Mouse (Mus musculus) neutrophil, adult 83 days (primary cell): ENCODE measurements around the gene Trib3. TPM values are rescaled to one million over a fixed set of nuclear protein-coding genes. Genes with fewer than 3 reads are reported as not detected.

Experiments
- total RNA-seq, 2 experiments: library from RNA; stranded (reverse); gene quantifications; one replicate each; pipeline ENCODE4 v1.2.4; 2023

The Trib3 gene
- total RNA-seq: 1 to 10 TPM; 1.6 to 3.2 TPM

GRCm38 (mm10) chr2:152343329-152344213, at the start of gene Trib3:
Gene Trib3, minus strand, starts transcription at chr2:152344032.

GRCm38 (mm10) chr2:152376345-152376741, 32.5 kb upstream of the Trib3 start, which contains the start of gene Nrsn2:
Gene Nrsn2, minus strand, starts transcription at chr2:152376638.

DNA sequence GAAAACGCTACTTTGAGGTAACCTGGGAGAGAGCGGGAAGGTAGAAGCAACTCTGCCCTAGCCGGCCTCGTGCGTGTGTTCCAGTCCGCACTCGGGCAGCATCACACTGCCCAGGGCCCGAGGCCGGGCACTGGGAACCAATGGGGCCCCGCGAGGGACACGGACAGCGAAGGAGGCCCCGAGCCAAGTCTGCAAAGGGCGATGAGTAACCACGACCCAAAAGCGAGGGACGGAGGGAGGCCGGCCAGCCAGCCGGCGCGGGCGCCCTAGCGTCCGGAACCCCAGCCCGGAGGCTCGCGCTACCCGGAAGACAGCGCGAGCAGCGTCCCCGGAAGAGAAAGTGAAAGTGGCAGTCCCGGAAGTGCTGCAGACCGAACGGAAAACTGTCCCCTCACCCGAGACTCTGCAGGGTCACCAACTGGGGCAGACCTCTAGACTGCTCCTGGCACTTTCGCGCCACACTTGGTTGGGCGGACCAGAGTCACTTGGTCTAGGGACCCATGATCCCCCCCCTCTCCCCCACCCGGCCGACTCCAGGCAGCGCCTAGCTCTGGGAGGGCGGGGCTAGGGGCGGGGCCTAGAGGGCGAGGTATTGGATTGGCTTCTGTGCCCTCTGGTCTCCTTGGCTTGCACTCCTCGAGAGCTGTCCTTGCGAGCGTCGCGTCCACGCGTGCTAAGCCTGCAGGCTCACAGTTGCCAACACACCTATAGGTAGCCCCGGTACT, 11.6 kb downstream of the Trib3 start, which contains the start of gene Rbck1:
TSS of gene Rbck1 (minus strand) at position 553 of the 725 bp plus-strand sequence.

DNA sequence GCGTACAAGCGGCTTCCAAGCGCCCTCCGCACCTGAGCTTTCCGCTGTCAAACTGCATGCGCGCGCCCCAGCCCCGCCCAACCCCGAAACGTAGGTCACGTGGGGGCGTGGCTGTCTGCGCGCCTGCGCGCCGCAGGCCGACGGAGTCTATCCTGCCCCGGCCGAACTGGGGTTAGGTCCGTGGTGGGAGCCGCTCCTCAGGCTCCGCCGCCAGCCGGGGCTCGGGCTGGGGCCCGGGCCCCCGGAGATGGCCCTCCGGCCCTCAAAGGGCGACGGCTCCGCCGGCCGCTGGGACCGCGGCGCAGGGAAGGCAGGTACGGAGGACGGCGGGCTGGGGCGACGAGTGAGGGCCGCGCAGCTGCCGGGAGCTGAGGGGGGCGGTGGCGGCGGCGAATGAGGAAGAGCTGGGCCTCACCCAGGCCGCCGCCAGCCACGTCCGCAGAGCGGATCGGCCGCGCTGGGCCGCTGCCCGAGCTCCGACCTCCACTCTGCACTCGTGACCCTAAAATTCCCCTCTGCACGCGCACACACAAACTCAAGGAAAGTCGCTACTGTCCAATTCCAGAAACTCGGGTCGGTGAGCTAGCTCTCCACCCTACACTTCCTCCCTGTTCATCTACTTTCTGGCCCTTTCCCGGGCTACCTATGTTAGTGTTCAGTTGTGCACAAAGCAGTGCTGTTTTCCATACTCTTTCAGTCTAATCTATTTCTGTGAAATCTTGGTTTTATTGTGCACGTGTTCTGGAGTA, 49.9 kb downstream of the Trib3 start, which contains the start of gene Tbc1d20:
TSS of gene Tbc1d20 (plus strand) at position 102 of the 749 bp plus-strand sequence.

Other genes with a start within 250 kb of the Trib3 start
- 1 to 10 TPM; 3.7 to 3.9 TPM for gene Srxn1, start 238.5 kb downstream of the Trib3 start, total RNA-seq
- gene Tcf15, start 200.5 kb downstream of the Trib3 start, total RNA-seq: not detected
- gene Csnk2a1, start 117.2 kb downstream of the Trib3 start, total RNA-seq: 10 to 100 TPM; 63.8 to 65.6 TPM
- 10 to 100 TPM; 66.5 to 76.4 TPM for gene Tbc1d20, start 50.2 kb downstream of the Trib3 start, total RNA-seq
- 10 to 100 TPM; 85.3 to 96.6 TPM for gene Rbck1, start 11.4 kb downstream of the Trib3 start, total RNA-seq
- not detected for gene Nrsn2, start 32.6 kb upstream of the Trib3 start, total RNA-seq
- gene Sox12, start 54.0 kb upstream of the Trib3 start, total RNA-seq: 1 to 10 TPM; 1.1 to 2.0 TPM
- 1 to 10 TPM; 2.0 TPM for gene Zcchc3, start 71.0 kb upstream of the Trib3 start, total RNA-seq
- not detected for gene 6820408C15Rik, start 71.6 kb upstream of the Trib3 start, total RNA-seq
- gene Defb23, start 120.6 kb upstream of the Trib3 start, total RNA-seq: not detected
- gene Defb20, start 133.0 kb upstream of the Trib3 start, total RNA-seq: not detected
- not detected for gene Defb22, start 146.1 kb upstream of the Trib3 start, total RNA-seq
- not detected for gene Defb26, start 167.7 kb upstream of the Trib3 start, total RNA-seq
- gene Defb28, start 174.2 kb upstream of the Trib3 start, total RNA-seq: not detected
- not detected for gene Defb29, start 196.1 kb upstream of the Trib3 start, total RNA-seq
- not detected for gene Gm17416, start 225.3 kb upstream of the Trib3 start, total RNA-seq
- not detected for gene Defb21, start 228.7 kb upstream of the Trib3 start, total RNA-seq
- not detected for gene Defb19, start 236.3 kb upstream of the Trib3 start, total RNA-seq